Mouse (Mus musculus) ES-E14 (cell line): ENCODE data around the gene Itprid2. TPM values are rescaled to one million over a fixed set of nuclear protein-coding genes. Genes with fewer than 3 reads are reported as not detected.

Experiments used
- DNase-seq: peaks from one replicate; pipeline ENCODE4 v3.0.0-alpha.2; 2013; ENCODE audit warnings: low read depth, low spot score
- H3K27ac ChIP-seq: 2 replicates; pipeline ENCODE4 v1.5.1; 2012; ENCODE audit warnings: low read depth, mild to moderate bottlenecking, low read length, moderate library complexity, mixed read lengths; ENCODE audit not compliant: poor library complexity, insufficient read depth, severe bottlenecking
- H3K36me3 ChIP-seq: 2 replicates; pipeline ENCODE4 v1.6.1; 2012; ENCODE audit warnings: mild to moderate bottlenecking, low read length, moderate library complexity, mixed read lengths; ENCODE audit not compliant: control insufficient read depth, poor library complexity, insufficient read depth, severe bottlenecking
- H3K4me1 ChIP-seq, 2 experiments: fragments of 150-350 bp in 1 of 2; sonication (generic) in 1 of 2; 2 replicates each; pipeline ENCODE4 v1.6.1; 2012; ENCODE audit warnings: low read length in 2 of 2, mild to moderate bottlenecking in 1 of 2, mixed read lengths in 1 of 2; ENCODE audit not compliant: control insufficient read depth in 2 of 2, insufficient read depth in 2 of 2, poor library complexity in 1 of 2
- H3K4me3 ChIP-seq, 2 experiments: fragments of 150-350 bp in 1 of 2; sonication (generic) in 1 of 2; 2 replicates each; pipeline ENCODE4 v1.5.1; 2012; ENCODE audit warnings: low read length in 2 of 2, low read depth in 1 of 2, mild to moderate bottlenecking in 1 of 2, mixed read lengths in 1 of 2; ENCODE audit not compliant: insufficient read depth in 1 of 2, poor library complexity in 1 of 2, severe bottlenecking in 1 of 2
- H3K9ac ChIP-seq: 2 replicates; pipeline ENCODE4 v1.6.1; 2012; ENCODE audit warnings: low read depth, mild to moderate bottlenecking, low read length, mixed read lengths; ENCODE audit not compliant: poor library complexity, insufficient read depth, severe bottlenecking
- H3K9me3 ChIP-seq: fragments of 150-350 bp; sonication (generic); 2 replicates; pipeline ENCODE4 v1.6.1; 2012; ENCODE audit warnings: low read depth, mild to moderate bottlenecking, low read length; ENCODE audit not compliant: control insufficient read depth, insufficient read depth
- CHD2 ChIP-seq: IDR thresholded peaks from 2 replicates; pipeline ENCODE4 v1.6.1; 2014; ENCODE audit warnings: mild to moderate bottlenecking, low read depth, low read length, inconsistent platforms
- HCFC1 ChIP-seq: IDR thresholded peaks from 2 replicates; pipeline ENCODE4 v1.6.1; 2012; ENCODE audit warnings: low read length, inconsistent platforms, borderline replicate concordance; ENCODE audit not compliant: insufficient read depth
- MAFK ChIP-seq: IDR thresholded peaks from 2 replicates; pipeline ENCODE4 v1.6.1; 2014; ENCODE audit warnings: mild to moderate bottlenecking, low read depth, low read length, inconsistent platforms; ENCODE audit not compliant: insufficient read depth
- ZC3H11A ChIP-seq: IDR thresholded peaks from 2 replicates; pipeline ENCODE4 v1.6.1; 2012; ENCODE audit warnings: low read depth, mild to moderate bottlenecking, inconsistent platforms, low read length, borderline replicate concordance
- ZNF384 ChIP-seq: IDR thresholded peaks from 2 replicates; pipeline ENCODE4 v1.6.1; 2012; ENCODE audit warnings: low read depth, low read length, inconsistent platforms
- in situ Hi-C, 2 experiments: fragments of 600-800 bp; cut with MboI; formaldehyde crosslinking; loops; one replicate each; pipeline ENCODE4 v1.15.1; 2025; ENCODE audit warnings: low sequenced_read_pairs in 2 of 2, inconsistent platforms in 1 of 2; ENCODE audit not compliant: unreplicated experiment in 2 of 2
- total RNA-seq: library from RNA; depleted of rRNA; stranded (reverse); fragments of 300-350 nt; gene quantifications from 2 replicates; pipeline ENCODE4 v1.2.3, GENCODE M21; 2012

Itprid2 gene
- total RNA-seq, 1 experiment, result 12.1 TPM

DNA sequence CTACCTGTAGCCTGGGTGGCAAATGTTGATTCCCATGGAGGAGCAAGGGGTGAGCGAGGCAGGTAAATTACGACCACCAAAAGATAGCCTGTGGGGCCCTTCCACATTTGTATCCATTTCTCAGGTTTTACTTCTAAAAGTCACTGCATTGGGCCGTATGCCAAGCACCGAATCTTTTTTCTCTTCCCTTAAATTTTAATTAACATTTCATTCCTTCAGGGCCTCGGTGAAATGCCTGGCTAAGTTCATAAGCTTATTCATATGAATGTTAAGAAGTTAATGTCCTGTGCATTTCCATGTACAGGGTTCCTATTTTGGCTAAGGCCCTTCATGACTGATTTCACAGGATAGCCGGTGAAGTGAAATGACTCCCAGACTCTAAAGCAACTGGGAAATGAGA lies 32.8 kb upstream of the Itprid2 start:
- no peaks in the 10 kb centered on the region for H3K36me3 ChIP-seq

GRCm38 (mm10) chr2:79603363-79603762 lies 31.8 kb upstream of the Itprid2 start:
- no peak overlapping the region for H3K4me3 ChIP-seq
- H3K27ac ChIP-seq, result no peak overlapping the region
- DNase-seq, result no peak
- no peaks in the 10 kb centered on the region for H3K9me3 ChIP-seq
- no peak overlapping the region for H3K9ac ChIP-seq
- no peak for TF ChIP-seq MAFK
- no peak for TF ChIP-seq ZNF384
- TF ChIP-seq HCFC1, result no peak
- TF ChIP-seq CHD2, result no peak
- TF ChIP-seq ZC3H11A, result no peak
- peaks cover 0 to 2% of the 10 kb centered on the region in 2 experiments; a peak in 1 of 4 replicates for H3K4me1 ChIP-seq
- in situ Hi-C loops, result no loop called here
- no peaks in the 10 kb centered on the region for H3K36me3 ChIP-seq

More for the DNA sequence above, 32.8 kb upstream of the Itprid2 start:
- in situ Hi-C loops, result no loop called here
- H3K27ac ChIP-seq, result no peak overlapping the region
- TF ChIP-seq CHD2, result no peak
- no peak for TF ChIP-seq MAFK
- TF ChIP-seq ZC3H11A, result no peak
- no peak for TF ChIP-seq ZNF384
- no peak for TF ChIP-seq HCFC1
- H3K4me3 ChIP-seq, result no peak overlapping the region
- no peaks in the 10 kb centered on the region for H3K9me3 ChIP-seq
- no peak overlapping the region for H3K9ac ChIP-seq
- no peak for DNase-seq
- peaks cover 0 to 2% of the 10 kb centered on the region in 2 experiments; a peak in 1 of 4 replicates for H3K4me1 ChIP-seq

GRCm38 (mm10) chr2:79606033-79606432 lies 29.1 kb upstream of the Itprid2 start:
- TF ChIP-seq MAFK (no peak), CHD2 (no peak), ZNF384 (no peak)
- no peak overlapping the region for H3K4me3 ChIP-seq
- in situ Hi-C loops, result no loop called here
- H3K27ac ChIP-seq, result no peak overlapping the region
- no peaks in the 10 kb centered on the region for H3K9me3 ChIP-seq
- H3K9ac ChIP-seq, result no peak overlapping the region
- no peaks in the 10 kb centered on the region for H3K36me3 ChIP-seq
- DNase-seq, result no peak
- H3K4me1 ChIP-seq, result peaks cover 0 to 2% of the 10 kb centered on the region in 2 experiments; a peak in 1 of 4 replicates

DNA sequence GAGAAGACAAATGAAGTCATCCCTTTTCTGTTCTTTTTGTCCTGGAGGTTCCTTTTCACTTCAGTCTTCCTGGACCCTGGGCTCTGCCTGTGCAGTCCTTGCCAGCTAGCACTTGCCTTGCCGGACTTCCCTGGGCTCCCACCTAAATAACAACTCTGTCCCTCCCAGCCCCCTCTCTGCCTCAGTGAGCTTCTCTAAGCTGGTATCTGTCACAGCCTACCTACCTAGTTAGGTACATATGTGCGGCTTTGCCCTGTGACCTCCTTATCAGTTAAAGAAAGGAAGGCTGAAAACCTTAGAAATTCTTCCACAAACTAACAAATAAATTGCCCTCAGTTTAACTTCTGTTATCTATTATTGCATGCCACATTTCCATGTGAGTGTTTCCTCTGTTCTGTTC lies 28.0 kb upstream of the Itprid2 start:
- H3K36me3 ChIP-seq, result no peaks in the 10 kb centered on the region
- H3K4me1 ChIP-seq, result no peaks in the 10 kb centered on the region
- in situ Hi-C loops, result no loop called here
- no peak for DNase-seq
- no peaks in the 10 kb centered on the region for H3K9me3 ChIP-seq
- H3K4me3 ChIP-seq, result no peak overlapping the region
- TF ChIP-seq CHD2 (no peak), MAFK (no peak), ZNF384 (no peak), HCFC1 (no peak), ZC3H11A (no peak)
- H3K27ac ChIP-seq, result no peak overlapping the region
- H3K9ac ChIP-seq, result no peak overlapping the region
